Mouse (Mus musculus) lung, adult 18-20 months (tissue): ENCODE measurements at regions not wholly inside any gene's neighbourhood (a gene's known extent, or its start where the extent isn't known, plus 50 kb on each side); places are given as distances from the start of the nearest gene placed in this dataset.

Experiments used
- DNase-seq, 2 experiments: peaks; one replicate each; pipeline ENCODE4 v3.0.0; 2022; ENCODE audit warnings: mixed read lengths in 2 of 2

DNA sequence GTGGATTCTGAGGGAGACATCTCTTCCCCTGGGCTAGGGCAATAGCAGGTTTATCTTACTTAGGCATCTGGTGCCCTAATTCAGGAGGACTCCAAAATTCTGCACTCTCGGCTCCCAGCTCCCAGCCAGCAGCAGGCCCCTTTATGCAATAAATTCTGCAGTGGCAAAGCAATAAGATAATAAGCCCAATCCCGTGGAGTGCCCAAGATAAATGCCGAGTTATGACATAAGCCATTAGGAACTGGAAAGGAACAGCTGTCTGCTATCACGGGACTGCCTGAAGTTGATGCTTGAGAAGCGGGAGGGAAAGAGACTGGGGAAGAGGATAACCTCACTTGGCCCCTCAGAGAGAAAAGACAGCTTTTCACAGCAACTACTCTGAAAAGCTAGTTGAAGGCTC, 159.0 kb downstream of the 1190002N15Rik start:
- DNase-seq = peak; percentile 23 to 33

DNA sequence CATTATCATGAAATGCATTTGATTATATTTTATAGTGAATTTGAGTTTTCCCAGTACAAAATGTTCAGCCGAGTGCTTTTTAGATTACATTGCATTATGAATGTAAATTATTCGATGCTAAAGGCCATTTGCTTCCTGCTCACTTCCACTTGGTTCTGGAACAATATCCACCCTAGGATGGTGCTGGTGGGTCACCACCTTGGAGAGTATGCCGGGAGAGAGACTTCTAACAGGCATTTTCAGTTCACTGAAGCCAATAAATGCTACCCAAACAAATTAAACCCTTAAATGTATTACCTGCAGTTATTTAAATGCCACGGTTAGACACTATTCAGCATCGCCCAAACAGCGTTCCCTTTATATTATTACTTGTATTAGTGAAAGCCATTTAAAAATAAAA, 159.6 kb downstream of the 1190002N15Rik start:
- no peak for DNase-seq

DNA sequence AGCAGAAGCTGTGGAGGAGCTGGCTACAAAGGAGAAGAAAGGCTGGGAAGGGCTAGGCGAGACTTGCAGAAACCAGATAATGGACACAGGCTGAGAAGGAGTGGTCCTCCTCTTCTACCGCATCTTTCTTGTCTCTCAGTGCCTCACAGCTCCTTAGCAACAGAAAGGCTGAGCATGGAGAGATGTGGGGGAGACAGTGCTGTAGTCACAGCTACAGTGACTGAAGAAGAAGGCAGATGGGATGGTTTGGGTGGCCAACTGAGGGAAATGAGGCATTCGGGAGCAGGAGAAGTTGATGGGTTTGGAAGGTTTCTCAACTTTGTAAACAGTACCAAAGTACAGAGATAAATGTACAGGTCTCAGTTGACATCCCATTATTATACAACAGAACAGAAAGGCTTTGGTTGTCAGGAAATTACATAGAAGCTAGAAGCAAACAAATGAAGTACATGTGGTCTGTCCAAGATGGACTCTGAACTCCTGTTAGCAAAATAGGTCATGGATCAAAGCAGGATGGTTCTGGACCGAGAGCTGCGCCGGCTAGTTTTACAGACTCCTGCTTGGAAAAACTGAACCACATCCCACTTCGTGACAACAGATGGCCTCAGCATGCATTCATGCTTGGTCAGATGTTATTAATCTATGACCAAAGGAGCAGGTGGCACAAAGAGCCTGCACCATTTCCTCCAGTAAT, 160.4 kb downstream of the 1190002N15Rik start:
- DNase-seq = no peak

DNA sequence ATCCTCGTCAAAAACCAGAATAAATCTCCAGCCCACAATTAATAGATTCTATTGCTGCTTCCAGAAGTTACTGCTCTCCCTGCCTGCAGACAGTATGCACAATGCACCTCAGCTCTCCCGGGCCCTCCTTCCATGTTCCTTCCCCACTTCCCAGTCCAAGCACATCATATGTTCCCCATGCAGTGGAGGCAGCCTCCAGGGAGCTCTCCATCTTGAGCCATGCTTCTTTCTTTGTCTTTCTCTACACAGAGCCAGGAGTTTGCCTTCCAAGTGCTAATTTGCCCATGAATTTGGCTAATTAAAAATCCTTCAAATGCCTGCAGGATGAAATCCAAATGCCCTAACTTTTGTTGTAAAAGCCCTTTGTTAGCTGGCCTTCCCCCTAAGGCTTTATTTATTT, 166.9 kb downstream of the 1190002N15Rik start:
- DNase-seq = no peak

DNA sequence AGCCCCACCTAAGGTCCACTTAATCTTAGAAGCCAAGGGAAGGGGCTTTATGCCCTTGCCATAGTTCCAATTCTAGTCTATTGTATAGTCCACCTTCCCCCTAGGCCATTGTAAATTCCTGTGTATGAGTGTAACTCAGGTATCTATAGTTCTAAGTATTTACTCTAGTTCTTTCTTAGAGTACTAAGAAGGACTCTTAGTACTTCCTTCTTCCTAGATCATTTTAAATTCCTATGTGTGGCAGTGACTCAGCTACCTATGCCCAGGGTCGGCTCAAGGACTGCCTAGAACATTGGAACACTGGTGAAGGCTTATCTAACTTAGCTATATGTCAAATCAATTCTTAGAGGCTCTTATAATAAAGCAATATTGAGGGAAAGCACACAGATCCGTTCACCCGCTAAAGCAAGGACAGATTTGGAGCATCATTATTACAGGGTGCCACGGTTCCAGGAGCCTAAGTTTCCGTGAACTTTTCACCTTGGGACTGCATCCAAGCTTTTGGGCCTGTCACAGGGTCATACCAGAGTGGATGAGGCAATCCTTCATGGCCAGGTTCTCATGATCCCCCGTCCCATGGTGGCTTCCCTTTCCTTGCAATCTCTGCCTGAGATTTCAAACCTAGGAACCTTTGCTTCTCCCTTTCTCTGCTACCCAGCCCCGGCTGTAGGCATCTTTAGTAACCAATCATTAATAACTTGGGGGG, 169.5 kb downstream of the 1190002N15Rik start:
- no peak for DNase-seq

DNA sequence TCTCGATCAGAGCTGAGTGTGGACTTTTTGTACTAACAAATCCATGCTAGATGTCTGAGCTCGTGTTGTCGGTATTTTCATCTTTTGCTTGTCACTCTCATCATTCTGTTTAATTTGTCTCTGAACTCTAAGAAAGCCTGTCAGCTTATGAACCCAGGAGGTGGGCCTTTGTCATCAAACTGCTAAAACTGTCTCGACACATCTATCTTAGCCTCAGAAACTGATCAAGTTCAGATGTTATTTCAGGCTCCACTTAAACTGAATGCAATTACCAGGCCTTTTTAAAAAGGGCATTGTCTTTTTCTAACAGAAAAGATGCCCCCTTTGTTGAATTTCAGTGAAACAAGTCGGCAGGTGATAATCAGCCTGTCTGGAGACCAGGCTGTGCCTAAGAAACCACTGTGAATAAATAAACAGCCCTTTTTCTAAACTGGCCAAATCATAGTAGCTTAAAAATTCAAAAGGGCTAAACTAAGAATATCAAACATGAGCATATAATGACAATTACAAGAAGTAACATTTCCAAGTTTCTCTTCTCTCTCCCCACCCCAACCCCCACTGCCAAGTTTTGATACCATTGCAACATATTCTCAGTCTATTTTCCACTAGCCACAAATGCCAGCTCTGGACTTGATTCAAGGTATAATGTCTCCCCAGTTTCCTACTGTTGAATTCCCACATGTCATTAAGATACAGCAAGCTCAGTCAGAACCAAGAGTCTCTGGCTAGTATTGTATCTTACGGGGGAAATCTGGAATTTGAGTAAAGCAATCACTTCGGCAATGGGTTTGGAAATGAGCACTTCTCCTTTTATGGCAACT, 175.8 kb downstream of the 1190002N15Rik start:
- peak in 1 of 2 experiments; percentile 11 for DNase-seq

DNA sequence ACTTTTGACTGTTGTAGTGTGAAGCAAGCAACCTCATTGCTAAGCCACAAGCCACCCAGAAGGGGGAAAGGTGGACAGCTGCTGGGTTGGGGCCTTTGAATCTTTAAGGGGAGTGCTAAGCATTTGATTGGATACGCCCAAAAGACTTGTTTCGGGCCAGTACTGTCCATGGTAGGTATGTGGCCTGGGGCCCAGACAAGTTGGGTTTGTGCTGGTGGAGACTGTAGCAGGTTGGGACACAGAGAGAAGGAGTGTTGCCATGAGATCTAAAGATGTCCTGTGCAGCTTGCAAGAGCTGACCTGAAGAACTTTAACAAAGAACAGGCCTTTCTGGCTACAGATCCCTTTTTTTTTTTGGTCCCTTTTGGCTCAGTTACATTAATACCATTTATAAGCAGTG, 176.9 kb downstream of the 1190002N15Rik start:
- no peak for DNase-seq

DNA sequence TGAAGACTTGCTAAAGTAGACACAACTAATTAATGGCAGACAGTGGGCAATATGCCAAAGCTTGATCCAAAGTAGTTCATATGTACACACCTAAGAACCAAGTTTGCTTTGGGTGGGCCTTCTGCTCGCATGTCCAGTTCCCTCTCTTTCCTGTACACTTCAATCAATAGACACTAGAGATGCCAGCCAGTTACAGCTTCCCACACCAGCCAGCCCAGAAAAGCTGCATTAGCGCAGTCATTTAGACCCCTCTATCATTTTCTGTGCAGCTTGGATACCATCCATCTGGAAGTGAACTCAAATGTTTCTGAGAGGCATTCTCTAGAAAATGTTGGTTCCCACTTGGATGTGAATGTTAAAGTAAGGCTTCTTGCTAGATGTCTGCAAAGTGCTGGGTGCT, 179.7 kb downstream of the 1190002N15Rik start:
- no peak for DNase-seq

DNA sequence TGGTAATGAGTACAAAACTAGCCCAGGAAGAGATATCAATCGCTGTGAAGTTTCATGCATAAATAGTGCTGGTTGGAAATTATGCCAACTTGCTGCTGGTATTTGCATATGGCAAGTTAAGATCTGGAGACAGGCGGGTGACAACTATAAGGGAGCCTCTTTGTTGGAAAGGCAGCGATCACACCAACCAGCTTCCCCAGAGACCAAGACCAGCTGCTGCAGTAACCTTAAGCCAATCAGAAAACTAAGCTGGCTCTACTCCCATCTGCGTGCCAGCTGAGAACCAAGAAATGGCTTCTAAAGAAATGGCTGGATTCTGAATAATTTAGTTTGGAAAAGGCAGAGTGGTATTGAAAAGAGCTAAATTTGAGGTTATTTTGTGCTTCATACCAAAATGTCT, 195.9 kb downstream of the 1190002N15Rik start:
- DNase-seq = no peak

DNA sequence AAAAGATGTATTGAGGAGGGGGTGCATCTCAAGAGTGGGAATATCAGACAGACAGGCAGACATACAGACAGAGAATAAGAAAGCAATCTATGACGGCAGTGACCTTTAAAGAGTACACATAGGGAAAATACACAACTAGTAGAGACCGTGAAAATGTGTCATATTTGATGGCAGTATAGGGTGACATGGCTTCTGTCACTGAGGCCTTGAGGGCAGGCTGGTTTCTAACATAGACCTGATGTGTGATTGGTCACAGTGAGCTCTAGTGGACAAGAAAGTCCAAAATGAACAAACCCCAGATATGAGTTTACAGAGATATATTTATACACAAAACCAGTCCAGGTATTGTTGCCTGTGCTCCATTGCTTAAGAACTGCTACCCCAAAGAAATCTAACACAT, 196.3 kb downstream of the 1190002N15Rik start:
- no peak for DNase-seq

DNA sequence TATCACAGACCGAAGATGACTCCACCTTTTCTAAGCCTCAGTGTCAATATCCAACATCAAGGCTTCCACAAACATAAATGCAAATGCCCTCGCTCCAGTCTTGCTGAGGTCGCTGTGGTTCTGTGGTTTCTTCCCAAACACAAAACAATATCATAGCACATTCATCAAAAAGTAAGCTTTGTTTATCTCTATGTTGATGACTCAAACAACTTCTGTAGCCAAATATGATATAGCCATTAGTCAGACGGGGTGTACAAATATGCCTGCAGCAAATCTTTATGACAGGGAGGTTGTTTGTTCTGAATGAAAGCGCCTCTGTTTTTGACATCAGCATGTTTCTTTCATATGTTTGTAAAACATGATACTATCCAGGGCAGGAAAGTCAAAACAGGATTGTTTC, 204.4 kb downstream of the 1190002N15Rik start:
- DNase-seq = no peak

DNA sequence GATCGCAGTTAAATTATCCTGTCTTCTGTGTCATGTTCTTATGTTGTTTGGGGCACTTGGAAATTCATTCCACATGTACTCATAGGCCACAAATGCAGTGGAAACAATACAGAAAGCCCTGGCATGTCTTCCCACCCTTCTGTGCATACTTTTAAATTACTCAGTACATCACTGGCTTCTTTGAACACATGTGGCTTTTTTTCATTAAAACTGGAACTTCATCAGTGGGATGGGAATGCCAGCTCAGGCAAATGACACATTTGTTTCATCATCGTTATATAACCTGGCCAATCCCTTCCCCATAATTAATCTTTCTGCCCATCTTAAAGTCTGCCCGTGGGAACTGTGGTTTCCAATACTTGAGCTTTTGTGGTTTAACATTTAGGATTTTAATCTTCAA, 214.9 kb downstream of the 1190002N15Rik start:
- DNase-seq = no peak

DNA sequence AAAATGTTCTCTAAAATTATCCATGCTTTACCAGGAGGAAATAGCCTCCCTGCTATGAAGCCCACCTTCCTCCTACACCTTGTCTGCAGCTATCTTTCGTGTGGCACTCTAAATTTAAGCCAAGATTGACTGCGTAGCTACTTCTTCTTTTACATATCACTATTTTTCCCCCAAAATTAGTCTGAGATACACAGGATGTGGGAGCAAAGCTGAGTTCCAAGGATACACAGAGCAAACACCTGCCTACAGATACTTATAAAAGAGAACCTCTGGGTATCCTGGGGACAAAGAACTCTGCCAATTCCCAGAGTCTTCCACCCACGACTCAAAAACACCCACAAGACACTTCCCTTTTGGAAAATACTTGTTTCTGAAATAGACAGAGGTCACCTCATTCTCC, 235.3 kb downstream of the 1190002N15Rik start:
- no peak for DNase-seq

DNA sequence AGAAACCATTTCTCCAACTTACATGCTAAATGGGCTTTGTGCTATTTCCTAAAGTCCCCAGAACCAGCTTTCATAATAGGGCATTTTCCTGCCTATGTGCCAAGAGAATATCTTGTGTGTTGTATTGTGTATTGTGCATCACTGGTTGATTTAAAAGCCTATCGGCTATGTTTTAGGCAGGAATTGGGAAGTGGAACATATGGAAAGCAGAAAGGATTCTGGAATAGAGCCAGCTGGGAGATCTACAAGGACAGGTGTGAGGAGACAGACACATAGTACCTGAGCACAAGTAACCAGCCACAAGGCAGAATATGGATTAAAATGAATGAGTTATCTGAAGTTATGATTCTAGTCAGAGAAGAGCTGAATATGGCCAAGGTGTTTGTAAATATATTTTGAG, 236.0 kb downstream of the 1190002N15Rik start:
- DNase-seq = no peak

DNA sequence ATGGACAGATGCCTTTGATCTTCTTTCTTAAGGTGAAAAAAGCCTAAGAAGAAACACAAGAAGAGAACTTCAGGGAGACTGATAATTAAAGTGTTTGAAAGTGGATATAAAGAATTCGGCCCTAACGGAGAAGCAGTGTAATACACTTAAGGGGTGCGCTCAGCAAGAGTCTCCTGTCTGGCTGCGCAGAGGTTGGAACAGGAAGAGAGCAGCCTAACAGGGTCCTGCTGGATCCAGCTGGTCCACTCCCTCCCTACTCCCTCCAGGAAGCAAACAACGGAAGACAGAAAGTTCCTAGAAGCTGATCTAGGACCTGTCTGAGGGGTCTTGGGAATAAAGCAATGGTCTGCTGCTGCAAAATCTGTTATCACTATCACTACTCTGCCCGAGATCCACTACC, 242.4 kb downstream of the 1190002N15Rik start:
- no peak for DNase-seq

DNA sequence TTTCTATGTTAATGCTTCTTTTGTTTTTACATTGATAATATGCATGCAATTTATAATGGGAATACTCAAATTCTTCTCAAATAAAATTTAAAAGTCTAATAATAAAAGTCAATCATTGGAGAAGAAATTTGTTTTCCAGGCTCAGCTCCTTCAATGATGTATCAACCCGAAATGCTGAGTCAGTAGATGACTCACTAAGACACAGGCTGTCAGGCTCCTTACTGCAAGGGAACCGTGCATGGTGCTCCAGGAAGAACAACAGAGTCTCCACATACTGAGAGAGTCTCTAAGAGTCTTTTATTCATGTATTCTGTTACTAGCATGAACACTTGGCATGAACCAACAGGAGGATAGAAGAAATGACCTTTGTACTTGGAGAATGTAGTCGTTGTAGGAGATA, 245.7 kb downstream of the 1190002N15Rik start:
- no peak for DNase-seq

DNA sequence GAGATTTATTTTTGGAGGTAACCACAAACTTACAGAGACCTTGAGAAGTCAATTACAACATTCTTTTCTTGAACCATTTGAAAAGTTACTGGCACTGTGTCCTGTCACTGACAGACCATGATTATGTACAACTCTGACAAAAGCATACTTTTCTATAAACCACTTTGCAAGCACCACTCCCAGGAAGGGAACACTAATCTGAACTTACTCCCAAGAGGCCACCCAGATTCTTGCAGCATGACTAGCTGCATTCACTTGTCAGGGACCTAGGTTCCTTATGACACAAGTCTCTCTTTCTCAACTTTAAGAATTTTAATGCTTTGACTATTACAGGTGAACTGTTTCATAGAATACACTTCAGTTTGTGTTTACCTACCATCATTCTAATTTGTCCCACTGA, 248.3 kb downstream of the 1190002N15Rik start:
- DNase-seq = no peak

DNA sequence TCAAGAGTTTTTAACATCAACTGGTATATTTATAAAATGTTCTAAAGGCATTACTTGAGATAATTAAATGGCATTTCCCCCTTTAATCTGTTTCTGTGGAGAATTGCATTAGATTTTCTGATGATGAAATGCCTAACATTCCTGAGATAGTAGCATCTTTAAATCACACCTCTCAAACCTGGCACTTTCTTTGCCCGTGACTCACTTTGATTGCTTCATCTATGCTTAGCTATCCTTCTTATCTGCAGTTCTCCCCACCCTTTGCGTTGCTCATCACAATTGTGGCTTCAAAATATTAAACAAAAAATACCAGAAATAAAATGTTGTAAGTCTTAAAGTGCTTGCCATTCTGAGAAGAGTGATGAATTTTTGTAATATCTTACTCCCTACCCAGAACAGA, 250.3 kb downstream of the 1190002N15Rik start:
- DNase-seq = no peak

DNA sequence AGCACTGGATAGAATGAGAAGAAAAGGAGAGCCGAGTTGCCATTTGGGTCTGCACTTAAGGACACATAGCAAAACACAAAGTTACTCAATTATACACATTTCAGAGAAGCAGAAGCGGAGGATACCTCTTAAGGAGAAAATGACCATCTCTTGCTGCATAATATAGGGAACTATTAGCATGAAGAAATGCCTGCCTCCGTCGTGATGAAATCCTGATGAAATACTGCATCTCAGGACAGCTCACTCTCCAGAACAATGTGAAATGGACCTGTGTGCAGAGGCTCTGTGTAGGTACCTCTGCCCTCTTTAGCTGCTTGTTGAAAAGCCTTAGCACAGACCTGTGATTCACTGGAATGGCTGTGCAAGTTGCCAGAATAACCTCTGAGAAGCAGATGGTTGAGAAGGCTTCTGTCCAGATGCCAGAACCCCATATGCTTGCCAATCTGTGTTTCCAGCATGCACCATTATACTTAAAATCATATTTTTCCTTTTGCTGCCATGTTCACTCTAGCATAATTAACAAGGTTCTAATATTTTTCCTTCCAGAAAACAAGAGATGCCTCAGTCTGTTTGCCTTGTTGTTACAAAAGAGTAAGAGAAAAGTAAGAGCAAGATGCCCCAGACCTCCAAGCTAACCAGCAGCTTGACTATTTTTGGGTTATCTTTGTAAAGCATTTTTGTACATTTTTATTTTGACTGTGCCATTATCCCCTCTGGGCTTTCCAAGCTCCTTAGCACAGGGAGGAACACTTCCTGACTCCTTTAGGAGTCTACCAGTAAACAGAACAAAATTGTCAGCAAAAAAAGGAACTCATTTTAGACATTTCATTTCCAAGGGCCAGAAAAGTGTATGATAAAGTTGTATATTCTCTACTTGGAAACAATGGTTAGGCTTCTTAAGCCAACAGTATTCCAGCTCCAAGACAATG, 259.0 kb downstream of the 1190002N15Rik start:
- DNase-seq = peak in 1 of 2 experiments; percentile 24

DNA sequence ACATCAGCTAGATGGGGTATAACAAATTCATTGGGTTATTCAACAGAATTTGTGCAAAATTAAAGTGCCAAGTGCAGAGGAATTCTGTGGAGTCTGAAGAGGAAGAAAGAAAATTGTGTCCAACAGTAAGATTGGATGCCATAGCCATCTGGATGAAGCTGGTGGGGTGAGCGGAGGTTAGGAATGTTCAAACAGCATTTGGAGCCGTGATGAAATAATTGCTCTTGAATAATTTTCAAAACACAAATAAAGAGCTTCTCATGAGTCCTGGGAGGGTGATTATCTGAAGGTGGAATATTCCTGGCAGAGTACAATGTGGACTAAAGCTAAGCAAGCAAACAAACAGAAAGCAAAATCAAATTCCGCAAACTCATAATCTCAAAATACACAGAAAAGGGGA, 260.8 kb downstream of the 1190002N15Rik start:
- no peak for DNase-seq

DNA sequence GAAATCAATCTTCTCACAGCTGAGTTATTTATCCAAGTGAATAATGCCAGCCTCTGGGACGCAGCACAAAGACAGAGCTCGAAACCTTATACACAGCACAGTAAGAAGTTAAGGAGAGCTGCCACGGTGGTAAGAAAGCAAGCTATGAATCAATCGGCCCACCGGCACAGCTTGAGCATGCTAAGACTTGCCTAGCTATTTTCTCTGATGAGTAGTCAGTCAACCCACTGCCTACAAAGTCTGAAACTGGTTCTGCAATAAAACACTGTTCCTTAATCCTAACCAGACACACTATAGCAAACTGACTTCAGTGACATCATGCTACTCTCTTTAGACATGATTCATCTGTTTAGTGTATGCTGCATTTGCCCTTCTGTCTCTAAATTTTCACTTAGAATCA, 268.7 kb downstream of the 1190002N15Rik start:
- DNase-seq = no peak

DNA sequence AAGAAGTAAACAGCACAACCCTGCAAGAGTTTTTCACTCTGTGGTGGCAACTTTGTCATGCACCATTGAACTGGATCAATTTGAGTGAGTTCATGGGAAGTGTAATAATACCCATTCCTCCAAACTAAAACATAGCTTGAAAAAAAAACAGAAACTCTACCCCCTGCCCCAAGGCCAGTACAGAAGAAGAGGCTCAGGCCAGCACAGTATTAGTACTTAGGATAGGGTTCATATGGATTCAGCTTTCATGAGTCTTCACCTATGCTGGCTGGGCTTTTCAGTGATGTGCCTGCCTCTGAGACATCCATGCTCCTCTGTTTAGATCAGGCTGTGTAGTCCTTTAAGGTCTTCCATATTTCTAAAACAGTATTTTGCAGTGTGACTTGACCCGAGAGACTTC, 270.6 kb downstream of the 1190002N15Rik start:
- no peak for DNase-seq
